In the genomic region with DNA sequence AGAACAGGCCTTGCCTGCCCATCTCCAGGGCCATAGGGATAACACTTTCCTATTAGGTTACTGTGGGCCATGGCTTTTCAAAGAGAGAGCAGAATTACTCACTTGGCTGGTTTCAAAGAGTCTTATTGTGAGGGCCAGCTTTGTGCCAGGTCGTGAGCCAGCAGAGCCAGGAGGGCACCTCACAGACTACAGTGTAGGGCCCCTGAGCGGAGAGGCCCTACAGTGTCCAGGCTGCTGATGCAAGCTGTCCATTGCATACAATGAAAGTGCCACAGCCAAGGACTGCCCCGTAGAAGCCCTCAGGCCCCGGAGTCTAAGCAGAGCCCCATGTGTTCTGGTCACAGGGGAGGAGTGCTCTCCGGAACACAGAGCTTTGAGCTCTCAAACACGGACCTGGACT, we compare ENCODE assay signal across 19 mouse cellular contexts. TPM values are rescaled to one million over a fixed set of nuclear protein-coding genes. Genes with fewer than 3 reads are reported as not detected.
"Had no signal": no experiment of that assay in that cellular context is flagged by ENCODE, and none has a peak within 500 bp of the region (broad histone marks: within the 10 kb centered on the region; RNA-seq: fewer than 3 reads in every experiment).

No protein-coding gene starts in this region.

- ATAC-seq: liver, embryonic 12.5 days had no signal

- H3K27me3 ChIP-seq: neural tube, embryonic 15.5 days had no signal

- H3K36me3 ChIP-seq: limb, embryonic 15.5 days; liver, embryonic 12.5 days; midbrain, embryonic 10.5 days had no signal

- H3K4me2 ChIP-seq: limb, embryonic 15.5 days; liver, embryonic 12.5 days; lung, embryonic 14.5 days; neural tube, embryonic 15.5 days had no signal

- H3K4me3 ChIP-seq: limb, embryonic 15.5 days; liver, embryonic 12.5 days; midbrain, embryonic 10.5 days; myocyte; neural tube, embryonic 15.5 days had no signal

- H3K9me3 ChIP-seq: limb, embryonic 15.5 days; liver, embryonic 12.5 days; midbrain, embryonic 10.5 days; neural tube, embryonic 15.5 days had no signal

- H3K4me1 ChIP-seq: limb, embryonic 15.5 days; liver, embryonic 12.5 days had no signal

- DNase-seq: kidney, postnatal 36 days; lung, embryonic 14.5 days; lung, postnatal 10 days; lung, postnatal 4 days; midbrain, embryonic 14.5 days; right cerebral cortex, adult 18-20 months; right cerebral cortex, postnatal 25 days; thymus, postnatal 36 days had no signal

- H3K9ac ChIP-seq: limb, embryonic 15.5 days; liver, embryonic 12.5 days; lung, embryonic 14.5 days; neural tube, embryonic 15.5 days had no signal

- H3K27ac ChIP-seq: limb, embryonic 15.5 days; liver, embryonic 12.5 days; midbrain, embryonic 10.5 days; neural tube, embryonic 15.5 days had no signal

RNA-seq across cellular contexts. Expression of gene Slc22a12, which starts 59.9 kb away (rescaled TPM):
- polyA plus RNA-seq: limb, embryonic 11.5 days; limb, embryonic 15.5 days; liver, embryonic 12.5 days; liver, embryonic 16.5 days; lung, embryonic 14.5 days; midbrain, embryonic 10.5 days; midbrain, embryonic 14.5 days; myocyte; neural tube, embryonic 11.5 days; small intestine, adult 2 months; stomach, embryonic 16.5 days; thymus, postnatal 0 days had no signal
